Mouse (Mus musculus): Measurements from ENCODE around the gene Mtor. TPM values are rescaled to one million over a fixed set of nuclear protein-coding genes. Genes with fewer than 3 reads are reported as not detected.

Mtor gene
- polyA plus RNA-seq (2012; fragmentation: generic; extraction: Trizol) = 29.7 TPM

GRCm38 (mm10) chr4:148448179-148448852, at the start of gene Mtor:
Gene Mtor, plus strand, starts transcription at chr4:148448611.
- Histone ChIP-seq H3K4me3 (peak within 1 kb of the TSS; percentile 58), H3K4me2 (ENCODE audit: low read depth) (peak within 1 kb of the TSS; percentile 87), H3K79me2 (ENCODE audit: control insufficient read depth, insufficient read depth) (peaks cover 23% of the 10 kb centered on the region), H3K27me3 (ENCODE audit: control insufficient read depth, insufficient read depth, insufficient read length) (no peaks in the 10 kb centered on the region), H3K36me3 (ENCODE audit: control insufficient read depth, insufficient read depth) (peaks cover 8% of the 10 kb centered on the region), H3ac (ENCODE audit: control insufficient read depth, insufficient read length) (peak within 1 kb of the TSS; percentile 8)
- TF ChIP-seq TCF12 (IDR thresholded peaks at IDR 0.05; ENCODE audit: insufficient read depth, poor library complexity, severe bottlenecking) = no peak
- TF ChIP-seq POLR2AphosphoS2 (IDR thresholded peaks at IDR 0.05; ENCODE audit: insufficient read length, low read depth) = peak; percentile 68
- TF ChIP-seq MYOG (IDR thresholded peaks at IDR 0.05; ENCODE audit: control insufficient read depth in 1 of 3, insufficient read depth in 1 of 3, insufficient read length in 2 of 3, low read depth in 2 of 3) = peak in 1 of 3 experiments; percentile 3
- TF ChIP-seq SRF (IDR thresholded peaks at IDR 0.05; ENCODE audit: control insufficient read depth, insufficient read length, low read depth) = no peak
- TF ChIP-seq TCF3 (IDR thresholded peaks at IDR 0.05; ENCODE audit: insufficient read length, low read depth) = no peak
- TF ChIP-seq E2F4 (IDR thresholded peaks at IDR 0.05; ENCODE audit: insufficient read depth) = no peak
- peak; percentile 74 for TF ChIP-seq POLR2A (IDR thresholded peaks at IDR 0.05; ENCODE audit: insufficient read length, low read depth)
- TF ChIP-seq MAX (IDR thresholded peaks at IDR 0.05; ENCODE audit: low read depth) = peak; percentile 13
- TF ChIP-seq REST (IDR thresholded peaks at IDR 0.05; ENCODE audit: insufficient read depth, insufficient read length) = no peak
- TF ChIP-seq CEBPB (IDR thresholded peaks at IDR 0.05; ENCODE audit: insufficient read depth, poor library complexity, severe bottlenecking) = no peak

- Histone ChIP-seq H3K36me3 (ENCODE audit: control insufficient read depth, insufficient read depth) (no peaks in the 10 kb centered on the region), H3K27me3 (ENCODE audit: control insufficient read depth, insufficient read depth, insufficient read length) (peaks cover 54% of the 10 kb centered on the region), H3ac (ENCODE audit: control insufficient read depth, insufficient read length) (no peak overlapping the region), H3K79me2 (ENCODE audit: control insufficient read depth, insufficient read depth) (no peaks in the 10 kb centered on the region), H3K4me3 (no peak overlapping the region), H3K4me2 (ENCODE audit: low read depth) (no peak overlapping the region)
- no peak for TF ChIP-seq MYOD1 (IDR thresholded peaks at IDR 0.05; ENCODE audit: control insufficient read depth in 1 of 3, insufficient read length in 2 of 3, low read depth in 2 of 3)
- TF ChIP-seq E2F4 (IDR thresholded peaks at IDR 0.05; ENCODE audit: insufficient read depth) = no peak
- TF ChIP-seq REST (IDR thresholded peaks at IDR 0.05; ENCODE audit: insufficient read depth, insufficient read length) = no peak
- no peak for TF ChIP-seq TCF12 (IDR thresholded peaks at IDR 0.05; ENCODE audit: insufficient read depth, poor library complexity, severe bottlenecking)
- no peak for TF ChIP-seq TCF3 (IDR thresholded peaks at IDR 0.05; ENCODE audit: insufficient read length, low read depth)
Observed at GRCm38 (mm10) chr4:148399437-148400094, 48.8 kb upstream of the Mtor start.

- Histone ChIP-seq H3K4me2 (ENCODE audit: low read depth) (no peak overlapping the region), H3K79me2 (ENCODE audit: control insufficient read depth, insufficient read depth) (no peaks in the 10 kb centered on the region), H3K4me3 (no peak overlapping the region), H3ac (ENCODE audit: control insufficient read depth, insufficient read length) (no peak overlapping the region), H3K27me3 (ENCODE audit: control insufficient read depth, insufficient read depth, insufficient read length) (peaks cover 66% of the 10 kb centered on the region), H3K36me3 (ENCODE audit: control insufficient read depth, insufficient read depth) (no peaks in the 10 kb centered on the region)
- TF ChIP-seq MYOD1 (IDR thresholded peaks at IDR 0.05; ENCODE audit: control insufficient read depth in 1 of 3, insufficient read length in 2 of 3, low read depth in 2 of 3) = peak in 1 of 3 experiments; percentile 48
- no peak for TF ChIP-seq REST (IDR thresholded peaks at IDR 0.05; ENCODE audit: insufficient read depth, insufficient read length)
Observed at GRCm38 (mm10) chr4:148403402-148403801, 45.0 kb upstream of the Mtor start.

- no peak overlapping the region for H3K4me3 ChIP-seq
- H3ac ChIP-seq (ENCODE audit: control insufficient read depth, insufficient read length) = no peak overlapping the region
- H3K4me2 ChIP-seq (ENCODE audit: low read depth) = no peak overlapping the region
- H3K79me2 ChIP-seq (ENCODE audit: control insufficient read depth, insufficient read depth) = no peaks in the 10 kb centered on the region
- TF ChIP-seq MYOG (IDR thresholded peaks at IDR 0.05; ENCODE audit: control insufficient read depth in 1 of 3, insufficient read depth in 1 of 3, insufficient read length in 2 of 3, low read depth in 2 of 3) = no peak
- TF ChIP-seq MYOD1 (IDR thresholded peaks at IDR 0.05; ENCODE audit: control insufficient read depth in 1 of 3, insufficient read length in 2 of 3, low read depth in 2 of 3) = peak in 2 of 3 experiments; percentile 7 to 50
- no peak for TF ChIP-seq E2F4 (IDR thresholded peaks at IDR 0.05; ENCODE audit: insufficient read depth)
- H3K27me3 ChIP-seq (ENCODE audit: control insufficient read depth, insufficient read depth, insufficient read length) = peaks cover 63% of the 10 kb centered on the region
- H3K36me3 ChIP-seq (ENCODE audit: control insufficient read depth, insufficient read depth) = no peaks in the 10 kb centered on the region
Observed at GRCm38 (mm10) chr4:148404748-148405147, 43.7 kb upstream of the Mtor start.

- TF ChIP-seq SRF (IDR thresholded peaks at IDR 0.05; ENCODE audit: control insufficient read depth, insufficient read length, low read depth) (no peak), MAX (IDR thresholded peaks at IDR 0.05; ENCODE audit: low read depth) (no peak), MYOG (IDR thresholded peaks at IDR 0.05; ENCODE audit: control insufficient read depth in 1 of 3, insufficient read depth in 1 of 3, insufficient read length in 2 of 3, low read depth in 2 of 3) (no peak), USF1 (IDR thresholded peaks at IDR 0.05; ENCODE audit: low read depth) (no peak), REST (IDR thresholded peaks at IDR 0.05; ENCODE audit: insufficient read depth, insufficient read length) (no peak), E2F4 (IDR thresholded peaks at IDR 0.05; ENCODE audit: insufficient read depth) (no peak), POLR2AphosphoS2 (IDR thresholded peaks at IDR 0.05; ENCODE audit: insufficient read length, low read depth) (no peak), TCF3 (IDR thresholded peaks at IDR 0.05; ENCODE audit: insufficient read length, low read depth) (no peak), POLR2A (IDR thresholded peaks at IDR 0.05; ENCODE audit: insufficient read length, low read depth) (no peak), MYOD1 (IDR thresholded peaks at IDR 0.05; ENCODE audit: control insufficient read depth in 1 of 3, insufficient read length in 2 of 3, low read depth in 2 of 3) (no peak), CEBPB (IDR thresholded peaks at IDR 0.05; ENCODE audit: insufficient read depth, poor library complexity, severe bottlenecking) (no peak), TCF12 (IDR thresholded peaks at IDR 0.05; ENCODE audit: insufficient read depth, poor library complexity, severe bottlenecking) (no peak)
- Histone ChIP-seq H3K4me2 (ENCODE audit: low read depth) (no peak overlapping the region), H3K27me3 (ENCODE audit: control insufficient read depth, insufficient read depth, insufficient read length) (peaks cover 60% of the 10 kb centered on the region)
Observed at GRCm38 (mm10) chr4:148405255-148405788, 43.1 kb upstream of the Mtor start.

More at GRCm38 (mm10) chr4:148405255-148405788, 43.1 kb upstream of the Mtor start:
- Histone ChIP-seq H3K79me2 (ENCODE audit: control insufficient read depth, insufficient read depth) (no peaks in the 10 kb centered on the region), H3K36me3 (ENCODE audit: control insufficient read depth, insufficient read depth) (no peaks in the 10 kb centered on the region), H3ac (ENCODE audit: control insufficient read depth, insufficient read length) (no peak overlapping the region), H3K4me3 (no peak overlapping the region)
